Mouse (Mus musculus) CD8-positive naive resting alpha-beta T cell, adult 57 days (primary cell): ENCODE results near the gene Shank2. TPM values are rescaled to one million over a fixed set of nuclear protein-coding genes. Genes with fewer than 3 reads are reported as not detected.

ENCODE experiments used
- total RNA-seq: library from RNA; stranded (reverse); gene quantifications from one replicate; pipeline ENCODE4 v1.2.4, GENCODE M21; 2023

The Shank2 gene
- total RNA-seq = not detected

DNA sequence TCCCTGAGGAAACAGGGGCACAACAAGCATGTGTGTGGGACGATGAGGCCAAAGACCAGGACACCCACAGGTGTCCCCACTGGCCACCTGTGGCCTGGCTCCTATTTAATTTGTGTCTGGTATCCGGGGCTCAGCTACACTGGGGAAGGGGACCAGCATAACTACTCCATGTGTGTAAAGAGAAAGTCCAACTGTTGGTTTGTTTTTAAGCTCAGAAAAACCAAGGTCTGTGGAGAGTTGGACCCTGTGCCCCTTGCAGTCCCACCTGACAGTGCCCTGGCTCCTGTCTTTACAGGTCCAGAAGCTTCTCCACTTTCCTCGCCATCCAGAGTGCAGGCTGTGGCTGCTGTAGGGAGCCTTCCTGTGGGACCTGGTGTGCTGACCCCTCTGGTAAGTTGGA lies at the start of gene Shank2:
Gene Shank2, plus strand, starts transcription at position 301 of the 400 bp plus-strand sequence.

DNA sequence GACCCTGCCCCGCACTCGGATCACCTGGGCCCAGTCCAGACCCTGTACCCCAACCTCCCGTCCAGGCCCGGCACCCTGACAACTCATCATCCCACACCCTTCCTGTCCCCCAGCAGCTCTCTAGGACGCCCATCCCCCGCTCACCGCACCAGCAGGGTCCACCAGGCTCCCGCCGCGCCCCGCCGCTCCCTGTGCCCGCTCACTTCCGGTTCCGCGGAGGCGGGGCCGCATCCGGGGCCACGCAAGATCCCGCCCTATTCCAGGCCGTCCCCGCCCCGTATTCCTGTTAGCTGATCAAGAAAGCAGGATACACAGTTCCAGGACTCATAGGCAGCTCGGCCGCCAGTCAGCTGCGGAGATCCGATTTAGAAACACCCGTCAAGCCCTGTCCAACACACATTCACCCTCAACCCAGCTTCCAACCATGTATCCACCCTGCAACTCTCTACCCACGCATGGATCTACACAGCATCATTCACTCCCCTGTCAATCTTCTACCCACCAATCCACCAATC lies 468.9 kb downstream of the Shank2 start, which contains the start of gene Cttn:
Gene Cttn, minus strand, starts transcription at position 465 of the 515 bp plus-strand sequence.

Other genes starting within 250 kb of the Shank2 start
- gene Osbpl5, start 244.9 kb upstream of the Shank2 start, total RNA-seq = 36.6 TPM
- gene Mrgprg, start 234.9 kb upstream of the Shank2 start, total RNA-seq = not detected
- 1.0 TPM for gene Mrgpre, start 217.4 kb upstream of the Shank2 start, total RNA-seq
- 13.2 TPM for gene Nadsyn1, start 179.1 kb upstream of the Shank2 start, total RNA-seq
- gene Dhcr7, start 178.8 kb upstream of the Shank2 start, total RNA-seq = 20.1 TPM
- gene Gm498, start 135.1 kb upstream of the Shank2 start, total RNA-seq = not detected